Mouse (Mus musculus) hindbrain, embryonic 15.5 days (tissue): ENCODE data around the gene Nrp2. TPM values are rescaled to one million over a fixed set of nuclear protein-coding genes. Genes with fewer than 3 reads are reported as not detected.
A peak's percentile ranks its signal among the peaks of the same experiment; 100 is the strongest.

ENCODE experiments used
- ATAC-seq: fragments of 200-750 bp; cut with Nextera tagmentation; 2 replicates; pipeline ENCODE4 v1.8.0; 2017; ENCODE audit warnings: low read depth, moderate number of reproducible peaks, moderate TSS enrichment; ENCODE audit not compliant: low FRiP score
- H3K27ac ChIP-seq: fragments of 300-500 bp; sonication (generic); replicated peaks from 2 replicates; pipeline ENCODE4 v1.5.1; 2015; ENCODE audit warnings: mild to moderate bottlenecking, inconsistent platforms
- H3K27me3 ChIP-seq: fragments of 300-500 bp; sonication (generic); 2 replicates; pipeline ENCODE4 v1.6.1; 2015; ENCODE audit warnings: control low read depth, inconsistent platforms
- H3K36me3 ChIP-seq: fragments of 300-500 bp; sonication (generic); 2 replicates; pipeline ENCODE4 v1.6.1; 2015; ENCODE audit warnings: control low read depth, inconsistent platforms
- H3K4me1 ChIP-seq: fragments of 300-500 bp; sonication (generic); replicated peaks from 2 replicates; pipeline ENCODE4 v1.6.1; 2015; ENCODE audit warnings: control low read depth, inconsistent platforms
- H3K4me2 ChIP-seq: fragments of 300-500 bp; sonication (generic); 2 replicates; pipeline ENCODE4 v1.6.1; 2015; ENCODE audit warnings: moderate library complexity, mild to moderate bottlenecking, inconsistent platforms
- H3K4me3 ChIP-seq: fragments of 300-500 bp; sonication (generic); 2 replicates; pipeline ENCODE4 v1.5.1; 2015; ENCODE audit warnings: mild to moderate bottlenecking, inconsistent platforms
- H3K9ac ChIP-seq: fragments of 300-500 bp; sonication (generic); 2 replicates; pipeline ENCODE4 v1.6.1; 2015; ENCODE audit warnings: inconsistent platforms
- H3K9me3 ChIP-seq: fragments of 300-500 bp; sonication (generic); 2 replicates; pipeline ENCODE4 v1.6.1; 2016; ENCODE audit warnings: control low read depth, inconsistent platforms
- WGBS: fragments of 180-500 bp; shearing (Covaris S2); methylation state at CpG from one replicate; pipeline ENCODE4 v1.1.7; 2015; 5-methylcytosine and 5-hydroxymethylcytosine counted together
- polyA plus RNA-seq: library from polyadenylated mRNA; unstranded; fragments of >200 nt; fragmentation: Nextera tagmentation; extraction: Ambion mirVana; gene quantifications from 2 replicates; pipeline ENCODE4 v1.2.1, GENCODE M21; 2015

Gene Nrp2
- polyA plus RNA-seq, 1 experiment from 2014 or later, result 31.5 TPM

DNA sequence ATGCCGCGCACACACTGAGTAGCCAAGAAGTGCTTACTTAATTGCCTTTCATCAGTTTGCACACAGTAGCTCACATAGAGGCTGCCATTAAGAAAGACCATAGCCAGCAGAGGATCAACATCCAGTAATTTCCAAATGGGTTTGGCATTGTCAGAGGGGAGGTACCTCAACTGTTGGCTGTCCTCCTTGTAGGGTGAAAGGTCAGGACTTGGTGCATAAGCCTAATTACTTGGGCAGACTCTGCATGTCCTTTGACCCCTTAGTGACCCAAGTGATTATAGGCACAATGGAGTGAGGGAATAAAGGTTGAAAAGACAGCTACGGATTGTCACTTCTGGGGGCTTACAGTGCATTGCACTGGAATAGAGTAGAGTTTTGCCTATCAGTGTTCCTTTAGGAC lies 45.3 kb downstream of the Nrp2 start:
- no peak overlapping the region for H3K4me3 ChIP-seq
- H3K4me2 ChIP-seq, result no peak overlapping the region
- ATAC-seq, result no peak
- no peak overlapping the region for H3K9ac ChIP-seq
- peaks cover 39% of the 10 kb centered on the region for H3K4me1 ChIP-seq
- 65% methylated on average over 3 of the region's 3 CpGs for WGBS
- H3K27me3 ChIP-seq, result no peaks in the 10 kb centered on the region
- no peak overlapping the region for H3K27ac ChIP-seq
- H3K9me3 ChIP-seq, result no peaks in the 10 kb centered on the region
- H3K36me3 ChIP-seq, result peaks cover 2% of the 10 kb centered on the region; the same call in 1 of the 2 replicates

DNA sequence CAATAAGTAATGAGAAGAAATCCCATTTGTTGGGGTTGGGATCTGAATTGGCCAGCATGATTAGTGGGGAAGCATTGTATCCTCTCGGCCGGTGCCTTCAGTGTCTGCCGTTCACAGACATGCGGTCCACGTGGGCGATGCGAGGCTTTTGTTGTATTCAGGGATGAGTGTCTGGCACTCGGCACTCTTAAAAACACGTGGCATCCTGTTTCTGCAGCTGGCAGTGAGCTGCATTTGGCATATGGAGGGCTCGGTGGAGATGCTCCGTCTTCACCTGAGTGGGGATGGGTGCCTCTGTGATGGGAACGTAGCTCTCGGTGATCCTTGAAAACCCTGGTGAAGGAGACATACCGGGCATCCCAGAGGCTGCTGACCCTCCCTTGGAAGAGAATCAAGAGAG lies 46.6 kb downstream of the Nrp2 start:
- ATAC-seq, result no peak
- Histone ChIP-seq H3K4me3 (no peak overlapping the region), H3K9me3 (no peaks in the 10 kb centered on the region), H3K27ac (no peak overlapping the region), H3K36me3 (peaks cover 2% of the 10 kb centered on the region; the same call in 1 of the 2 replicates), H3K4me2 (no peak overlapping the region), H3K27me3 (no peaks in the 10 kb centered on the region), H3K9ac (no peak overlapping the region), H3K4me1 (peaks cover 39% of the 10 kb centered on the region)
- WGBS, result 54% methylated on average over 14 of the region's 14 CpGs

- Histone ChIP-seq H3K27ac (no peak overlapping the region), H3K27me3 (no peaks in the 10 kb centered on the region), H3K4me1 (peaks cover 39% of the 10 kb centered on the region), H3K9me3 (no peaks in the 10 kb centered on the region), H3K36me3 (peaks cover 2% of the 10 kb centered on the region; the same call in 1 of the 2 replicates), H3K4me2 (no peak overlapping the region), H3K4me3 (no peak overlapping the region), H3K9ac (no peak overlapping the region)
- 75% methylated on average over 5 of the region's 5 CpGs for WGBS
- no peak for ATAC-seq
Measured at GRCm38 (mm10) chr1:62750408-62751008, 47.4 kb downstream of the Nrp2 start.

- H3K27ac ChIP-seq, result peak overlapping the region; percentile 14
- no peak overlapping the region for H3K9ac ChIP-seq
- H3K4me1 ChIP-seq, result peaks cover 39% of the 10 kb centered on the region
- H3K9me3 ChIP-seq, result no peaks in the 10 kb centered on the region
- peak overlapping the region; percentile 14; the same call in 1 of the 2 replicates for H3K4me2 ChIP-seq
- ATAC-seq, result peak; percentile 81
- peaks cover 2% of the 10 kb centered on the region; the same call in 1 of the 2 replicates for H3K36me3 ChIP-seq
- no peaks in the 10 kb centered on the region for H3K27me3 ChIP-seq
- 26% methylated on average over 15 of the region's 15 CpGs for WGBS
- no peak overlapping the region for H3K4me3 ChIP-seq
Measured at GRCm38 (mm10) chr1:62751011-62752006, 48.2 kb downstream of the Nrp2 start.

DNA sequence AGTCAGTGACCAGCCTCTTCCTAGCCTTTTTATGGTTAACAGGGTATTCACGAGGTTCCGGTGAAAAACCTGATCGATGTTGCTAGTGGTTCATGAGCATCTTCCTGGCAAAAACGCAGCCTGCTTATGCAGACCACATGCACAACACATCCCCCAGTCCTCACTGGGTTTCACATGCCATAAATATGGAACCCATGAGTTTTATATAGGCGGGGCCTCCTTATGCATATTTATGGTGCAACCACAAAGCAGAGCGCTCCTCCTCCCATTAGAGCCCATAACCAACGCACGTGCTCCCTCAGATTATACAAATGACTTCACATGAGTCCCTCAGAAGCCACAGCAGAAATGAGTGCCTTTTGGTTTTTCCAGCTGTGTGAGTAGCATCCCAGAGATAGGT lies 49.0 kb downstream of the Nrp2 start:
- no peaks in the 10 kb centered on the region for H3K9me3 ChIP-seq
- WGBS, result 44% methylated on average over 8 of the region's 8 CpGs
- peaks cover 5% of the 10 kb centered on the region for H3K36me3 ChIP-seq
- H3K27ac ChIP-seq, result peak overlapping the region; percentile 14
- H3K4me2 ChIP-seq, result no peak overlapping the region
- H3K4me1 ChIP-seq, result peaks cover 39% of the 10 kb centered on the region
- no peak overlapping the region for H3K9ac ChIP-seq
- ATAC-seq, result no peak
- H3K27me3 ChIP-seq, result no peaks in the 10 kb centered on the region
- H3K4me3 ChIP-seq, result no peak overlapping the region

- Histone ChIP-seq H3K9me3 (no peaks in the 10 kb centered on the region), H3K9ac (no peak overlapping the region), H3K36me3 (peaks cover 5% of the 10 kb centered on the region), H3K4me3 (no peak overlapping the region), H3K4me1 (peaks cover 39% of the 10 kb centered on the region), H3K4me2 (no peak overlapping the region), H3K27ac (no peak overlapping the region), H3K27me3 (no peaks in the 10 kb centered on the region)
- 69% methylated on average over 7 of the region's 7 CpGs for WGBS
- ATAC-seq, result 0 out of 2 replicates have a peak, but pooled peaks have one; percentile 21
Measured at GRCm38 (mm10) chr1:62752661-62753333, 49.7 kb downstream of the Nrp2 start.

DNA sequence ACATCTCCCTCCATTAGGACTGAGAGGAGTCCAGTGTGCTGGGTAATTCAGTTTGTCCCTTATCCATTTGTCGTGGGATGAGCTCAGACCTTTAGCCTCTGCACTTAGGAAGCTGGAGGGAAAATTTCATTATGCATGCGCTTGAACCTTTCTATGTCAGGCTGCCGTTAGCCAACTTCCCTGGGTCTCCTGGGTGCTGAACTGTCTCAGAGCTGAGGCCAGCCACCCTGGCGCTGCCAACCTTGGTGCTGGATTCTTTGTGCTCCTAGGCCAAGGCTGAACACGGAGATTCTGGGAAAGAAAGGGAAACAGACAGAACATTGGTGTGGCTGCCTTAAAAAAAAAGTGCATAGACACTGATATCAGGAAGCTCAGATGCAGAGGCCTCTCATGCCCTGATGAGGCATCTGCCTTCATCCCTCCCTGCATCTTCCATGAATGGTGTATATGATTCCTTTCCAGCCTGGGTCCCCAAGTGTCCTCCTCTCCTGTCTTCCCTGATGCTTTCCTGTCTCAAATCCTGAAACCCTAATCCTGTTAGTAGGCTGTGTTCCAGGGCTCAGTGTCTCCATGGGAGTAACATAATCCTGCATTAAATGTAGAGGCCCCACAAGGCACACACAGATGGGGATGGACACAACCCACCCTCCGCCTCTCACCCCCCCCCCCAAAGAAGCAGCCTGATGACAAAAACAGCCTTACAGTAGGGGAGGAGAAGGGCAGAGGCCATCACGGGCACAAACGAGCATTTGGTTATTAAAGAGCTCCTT lies 51.2 kb downstream of the Nrp2 start:
- no peak overlapping the region for H3K27ac ChIP-seq
- WGBS, result 55% methylated on average over 8 of the region's 8 CpGs
- H3K4me1 ChIP-seq, result peaks cover 39% of the 10 kb centered on the region
- no peak overlapping the region for H3K4me3 ChIP-seq
- H3K36me3 ChIP-seq, result peaks cover 5% of the 10 kb centered on the region
- ATAC-seq, result no peak
- H3K27me3 ChIP-seq, result no peaks in the 10 kb centered on the region
- no peak overlapping the region for H3K9ac ChIP-seq
- no peak overlapping the region for H3K4me2 ChIP-seq
- H3K9me3 ChIP-seq, result no peaks in the 10 kb centered on the region

DNA sequence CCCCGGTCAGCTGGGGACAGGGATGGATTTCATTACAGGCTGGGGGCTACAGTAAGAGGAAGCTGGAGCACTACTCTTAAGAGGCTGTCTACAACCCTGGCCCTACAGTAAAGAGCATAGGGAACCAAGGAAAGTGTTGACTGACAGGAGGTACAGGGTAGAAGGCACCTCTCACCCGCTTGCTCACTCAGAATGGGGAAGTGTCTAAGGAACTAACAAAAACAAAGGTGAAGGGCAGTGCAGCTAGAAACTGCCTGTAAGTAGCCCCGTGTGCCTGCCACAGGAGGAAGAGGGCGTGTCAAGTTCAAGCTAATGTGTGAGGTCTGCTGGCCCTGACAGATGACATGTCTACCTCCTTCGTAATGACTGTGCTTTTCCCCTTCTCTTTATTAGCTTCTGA lies 57.0 kb downstream of the Nrp2 start:
- Histone ChIP-seq H3K27me3 (no peaks in the 10 kb centered on the region), H3K4me2 (no peak overlapping the region), H3K27ac (no peak overlapping the region), H3K4me1 (no peaks in the 10 kb centered on the region), H3K4me3 (no peak overlapping the region), H3K9me3 (no peaks in the 10 kb centered on the region), H3K36me3 (peaks cover 21% of the 10 kb centered on the region), H3K9ac (no peak overlapping the region)
- no peak for ATAC-seq
- WGBS, result 63% methylated on average over 5 of the region's 5 CpGs

DNA sequence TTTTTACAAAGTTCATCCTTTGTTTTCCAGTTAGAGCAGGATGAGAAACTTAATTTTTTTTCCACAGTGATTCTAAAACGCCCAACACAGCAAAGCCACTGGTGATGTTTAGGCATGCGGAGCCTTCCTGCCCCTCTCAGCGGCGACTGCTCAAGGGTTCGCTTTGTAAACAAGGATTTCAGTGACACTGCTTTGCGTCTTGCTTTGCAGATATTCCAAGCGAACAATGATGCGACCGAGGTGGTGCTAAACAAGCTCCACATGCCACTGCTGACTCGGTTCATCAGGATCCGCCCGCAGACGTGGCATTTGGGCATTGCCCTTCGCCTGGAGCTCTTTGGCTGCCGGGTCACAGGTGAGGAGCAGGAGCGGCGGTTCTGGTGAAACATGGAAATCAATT lies 57.5 kb downstream of the Nrp2 start:
- 80% methylated on average over 17 of the region's 17 CpGs for WGBS
- H3K4me1 ChIP-seq, result no peaks in the 10 kb centered on the region
- no peak overlapping the region for H3K4me3 ChIP-seq
- H3K4me2 ChIP-seq, result no peak overlapping the region
- no peak for ATAC-seq
- H3K9ac ChIP-seq, result no peak overlapping the region
- H3K9me3 ChIP-seq, result no peaks in the 10 kb centered on the region
- no peaks in the 10 kb centered on the region for H3K27me3 ChIP-seq
- H3K36me3 ChIP-seq, result peaks cover 21% of the 10 kb centered on the region
- H3K27ac ChIP-seq, result no peak overlapping the region

GRCm38 (mm10) chr1:62763779-62764178 lies 60.7 kb downstream of the Nrp2 start:
- Histone ChIP-seq H3K4me2 (no peak overlapping the region), H3K4me1 (no peaks in the 10 kb centered on the region), H3K4me3 (no peak overlapping the region), H3K36me3 (peaks cover 18% of the 10 kb centered on the region), H3K9ac (no peak overlapping the region), H3K27ac (no peak overlapping the region), H3K27me3 (no peaks in the 10 kb centered on the region), H3K9me3 (no peaks in the 10 kb centered on the region)
- 92% methylated on average over 4 of the region's 4 CpGs for WGBS
- ATAC-seq, result no peak

DNA sequence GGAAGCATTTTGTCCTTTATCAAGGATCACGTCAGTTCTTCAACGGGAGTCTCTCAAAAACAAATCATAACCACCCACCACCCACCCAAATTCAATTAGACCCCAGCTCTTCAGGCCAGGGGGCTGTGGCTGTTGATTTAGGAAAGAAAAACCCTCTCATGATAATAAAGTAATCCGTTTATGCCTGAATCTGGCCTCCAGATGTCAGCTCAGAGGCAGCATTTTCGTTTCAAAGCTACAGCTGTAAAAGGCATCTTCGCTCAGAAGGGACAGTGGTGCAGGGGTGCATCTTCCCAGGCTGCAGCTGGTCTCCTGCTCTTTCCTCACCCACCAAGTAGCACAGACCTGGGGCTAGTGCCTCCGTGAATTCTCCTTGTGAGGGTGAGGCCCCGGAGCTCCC lies 62.1 kb downstream of the Nrp2 start:
- H3K36me3 ChIP-seq, result peaks cover 18% of the 10 kb centered on the region
- H3K9ac ChIP-seq, result no peak overlapping the region
- H3K4me3 ChIP-seq, result no peak overlapping the region

More for the DNA sequence above, 62.1 kb downstream of the Nrp2 start:
- Histone ChIP-seq H3K4me2 (no peak overlapping the region), H3K4me1 (no peaks in the 10 kb centered on the region), H3K9me3 (no peaks in the 10 kb centered on the region), H3K27ac (no peak overlapping the region), H3K27me3 (no peaks in the 10 kb centered on the region)
- no peak for ATAC-seq
- WGBS, result 68% methylated on average over 7 of the region's 7 CpGs
